Mouse (Mus musculus): ENCODE data around the gene Rere. TPM values are rescaled to one million over a fixed set of nuclear protein-coding genes. Genes with fewer than 3 reads are reported as not detected.

The Rere gene
- total and polyA plus RNA-seq, 3 experiments, result 4.1 to 31.8 TPM; not detected in 1

- H3K4me3 ChIP-seq (ENCODE audit: control insufficient read depth in 1 of 2, insufficient read depth in 1 of 2, low read depth in 2 of 2, low read length in 2 of 2), result peak overlapping the region; percentile 50 to 99; a peak in 3 of 4 replicates
- peak overlapping the region; percentile 92; the same call in 1 of the 2 replicates for H3K9ac ChIP-seq (ENCODE audit: control insufficient read depth, low read depth, low read length, poor library complexity, severe bottlenecking)
- TF ChIP-seq POLR2AphosphoS5 (IDR thresholded peaks at IDR 0.05; ENCODE audit: borderline replicate concordance, low read depth, low read length), result no peak
- TF ChIP-seq USF2 (IDR thresholded peaks at IDR 0.05; ENCODE audit: borderline replicate concordance in 1 of 2, insufficient read depth in 1 of 2, low read depth in 1 of 2, low read length in 2 of 2), result no peak
- TF ChIP-seq ELF1 (IDR thresholded peaks at IDR 0.05; ENCODE audit: low read depth, low read length), result no peak
- no peak for TF ChIP-seq SIN3A (IDR thresholded peaks at IDR 0.05; ENCODE audit: low read length)
- TF ChIP-seq ZC3H11A (IDR thresholded peaks at IDR 0.05; ENCODE audit: low read depth, low read length), result no peak
- TF ChIP-seq MYC (IDR thresholded peaks at IDR 0.05; ENCODE audit: low read depth, low read length), result 0 out of 2 replicates have a peak, but pooled peaks have one; percentile 23
- TF ChIP-seq TBP (IDR thresholded peaks at IDR 0.05; ENCODE audit: low read depth, low read length), result no peak
- TF ChIP-seq CHD1 (IDR thresholded peaks at IDR 0.05; ENCODE audit: low read depth, low read length), result no peak; the same call in 1 of the 2 replicates
- no peak for TF ChIP-seq SMC3 (IDR thresholded peaks at IDR 0.05; ENCODE audit: low read depth, low read length)
- no peak for TF ChIP-seq CTCF (IDR thresholded peaks at IDR 0.05 in 2 of 3, conservative IDR thresholded peaks at IDR 0.05 in 1 of 3; ENCODE audit: control insufficient read depth in 1 of 3, insufficient read depth in 1 of 3, low read depth in 2 of 3, low read length in 3 of 3, poor library complexity in 1 of 3, severe bottlenecking in 1 of 3)
- TF ChIP-seq MAFK (IDR thresholded peaks at IDR 0.05; ENCODE audit: borderline replicate concordance, low read depth, low read length), result no peak
- TF ChIP-seq MAZ (IDR thresholded peaks at IDR 0.05; ENCODE audit: low read depth, low read length), result no peak
- TF ChIP-seq MYB (IDR thresholded peaks at IDR 0.05; ENCODE audit: low read depth, low read length), result no peak
- peak; percentile 71; the same call in 1 of the 2 replicates for TF ChIP-seq ZNF384 (IDR thresholded peaks at IDR 0.05; ENCODE audit: low read depth, low read length)
- no peak for TF ChIP-seq MXI1 (IDR thresholded peaks at IDR 0.05; ENCODE audit: low read depth, low read length)
- no peak for TF ChIP-seq EP300 (IDR thresholded peaks at IDR 0.05; ENCODE audit: low read depth in 1 of 2, low read length in 2 of 2)
- no peak for TF ChIP-seq HCFC1 (IDR thresholded peaks at IDR 0.05; ENCODE audit: low read depth, low read length)
- no peaks in the 10 kb centered on the region for H3K9me3 ChIP-seq (replicated peaks; ENCODE audit: insufficient read depth, low read length)
- DNase-seq (ENCODE audit: low read depth, low spot score), result peak; percentile 54
- H3K27ac ChIP-seq (ENCODE audit: control insufficient read depth, low read depth, low read length), result peak overlapping the region; percentile 88
- H3K4me1 ChIP-seq (ENCODE audit: control insufficient read depth in 1 of 2, insufficient read depth in 2 of 2, low read length in 2 of 2), result peaks cover 7 to 36% of the 10 kb centered on the region in 2 experiments
- no peaks in the 10 kb centered on the region for H3K27me3 ChIP-seq (ENCODE audit: control insufficient read depth in 1 of 2, insufficient read depth in 2 of 2, low read length in 2 of 2)
- peaks cover 52% of the 10 kb centered on the region for H3K79me2 ChIP-seq (ENCODE audit: control insufficient read depth, insufficient read depth, low read length, poor library complexity)
- peaks cover 21 to 40% of the 10 kb centered on the region in 2 experiments for H3K36me3 ChIP-seq (ENCODE audit: control insufficient read depth in 1 of 2, insufficient read depth in 2 of 2, low read length in 2 of 2)
Measured at GRCm38 (mm10) chr4:150239503-150239902, 41.9 kb upstream of the Rere start.

- Histone ChIP-seq H3K9me3 (replicated peaks; ENCODE audit: insufficient read depth, low read length) (no peaks in the 10 kb centered on the region), H3K4me1 (ENCODE audit: control insufficient read depth in 1 of 2, insufficient read depth in 2 of 2, low read length in 2 of 2) (peaks cover 7 to 34% of the 10 kb centered on the region in 2 experiments), H3K4me3 (ENCODE audit: control insufficient read depth in 1 of 2, insufficient read depth in 1 of 2, low read depth in 2 of 2, low read length in 2 of 2) (peak overlapping the region; percentile 50 to 99; a peak in 3 of 4 replicates), H3K36me3 (ENCODE audit: control insufficient read depth in 1 of 2, insufficient read depth in 2 of 2, low read length in 2 of 2) (peaks cover 25 to 35% of the 10 kb centered on the region in 2 experiments), H3K9ac (ENCODE audit: control insufficient read depth, low read depth, low read length, poor library complexity, severe bottlenecking) (peak overlapping the region; percentile 3; the same call in 1 of the 2 replicates), H3K27ac (ENCODE audit: control insufficient read depth, low read depth, low read length) (peak overlapping the region; percentile 88), H3K27me3 (ENCODE audit: control insufficient read depth in 1 of 2, insufficient read depth in 2 of 2, low read length in 2 of 2) (no peaks in the 10 kb centered on the region), H3K79me2 (ENCODE audit: control insufficient read depth, insufficient read depth, low read length, poor library complexity) (peaks cover 52% of the 10 kb centered on the region)
- DNase-seq (ENCODE audit: low read depth, low spot score), result peak; percentile 95
- TF ChIP-seq CHD2 (IDR thresholded peaks at IDR 0.05; ENCODE audit: low read length) (no peak), EP300 (IDR thresholded peaks at IDR 0.05; ENCODE audit: low read depth in 1 of 2, low read length in 2 of 2) (no peak), MAX (IDR thresholded peaks at IDR 0.05; ENCODE audit: low read length) (no peak), SIN3A (IDR thresholded peaks at IDR 0.05; ENCODE audit: low read length) (peak; percentile 80; the same call in 1 of the 2 replicates), MAZ (IDR thresholded peaks at IDR 0.05; ENCODE audit: low read depth, low read length) (no peak), HCFC1 (IDR thresholded peaks at IDR 0.05; ENCODE audit: low read depth, low read length) (0 out of 2 replicates have a peak, but pooled peaks have one; percentile 9), POLR2A (IDR thresholded peaks at IDR 0.05; ENCODE audit: control insufficient read depth in 1 of 2, insufficient read depth in 1 of 2, low read depth in 1 of 2, low read length in 2 of 2, poor library complexity in 1 of 2) (peak in 1 of 2 experiments; percentile 54; a peak in 1 of 4 replicates), MYB (IDR thresholded peaks at IDR 0.05; ENCODE audit: low read depth, low read length) (no peak), GABPA (IDR thresholded peaks at IDR 0.05; ENCODE audit: low read depth, low read length) (no peak), MYC (IDR thresholded peaks at IDR 0.05; ENCODE audit: low read depth, low read length) (0 out of 2 replicates have a peak, but pooled peaks have one; percentile 51), SMC3 (IDR thresholded peaks at IDR 0.05; ENCODE audit: low read depth, low read length) (peak; percentile 67), MAFK (IDR thresholded peaks at IDR 0.05; ENCODE audit: borderline replicate concordance, low read depth, low read length) (no peak), UBTF (IDR thresholded peaks at IDR 0.05; ENCODE audit: borderline replicate concordance, insufficient read depth, low read depth, low read length) (no peak), ELF1 (IDR thresholded peaks at IDR 0.05; ENCODE audit: low read depth, low read length) (no peak), MXI1 (IDR thresholded peaks at IDR 0.05; ENCODE audit: low read depth, low read length) (peak; percentile 40; the same call in 1 of the 2 replicates), ZKSCAN1 (IDR thresholded peaks at IDR 0.05; ENCODE audit: low read depth, low read length) (no peak), TBP (IDR thresholded peaks at IDR 0.05; ENCODE audit: low read depth, low read length) (peak; percentile 69; the same call in 1 of the 2 replicates), ETS1 (IDR thresholded peaks at IDR 0.05; ENCODE audit: low read depth, low read length) (peak; percentile 63; the same call in 1 of the 2 replicates), CTCF (IDR thresholded peaks at IDR 0.05 in 2 of 3, conservative IDR thresholded peaks at IDR 0.05 in 1 of 3; ENCODE audit: control insufficient read depth in 1 of 3, insufficient read depth in 1 of 3, low read depth in 2 of 3, low read length in 3 of 3, poor library complexity in 1 of 3, severe bottlenecking in 1 of 3) (peak in 2 of 3 experiments; percentile 55 to 94), ZC3H11A (IDR thresholded peaks at IDR 0.05; ENCODE audit: low read depth, low read length) (no peak), GATA1 (IDR thresholded peaks at IDR 0.05; ENCODE audit: low read depth, low read length) (0 out of 2 replicates have a peak, but pooled peaks have one; percentile 47), JUND (IDR thresholded peaks at IDR 0.05; ENCODE audit: low read depth, low read length) (peak; percentile 29; the same call in 1 of the 2 replicates), KAT2A (conservative IDR thresholded peaks at IDR 0.05; ENCODE audit: low read depth, low read length) (no peak)
Measured at GRCm38 (mm10) chr4:150239951-150240368, 41.5 kb upstream of the Rere start.

Measured in MEL (cell line).